Mouse (Mus musculus) brain, embryonic 14.5 days (tissue): ENCODE results near the gene Miox.

Source experiments
- CTCF ChIP-seq: fragments of 200-500 bp; IDR thresholded peaks from 2 replicates; pipeline ENCODE4 v1.5.1; 2012; ENCODE audit warnings: inconsistent platforms, mild to moderate bottlenecking, moderate library complexity, borderline replicate concordance; ENCODE audit not compliant: insufficient read depth, insufficient read length; ENCODE audit errors: extremely low read depth
- POLR2A ChIP-seq: fragments of 200-500 bp; IDR thresholded peaks from 2 replicates; pipeline ENCODE4 v1.6.1; 2012; ENCODE audit warnings: mild to moderate bottlenecking, inconsistent platforms, borderline replicate concordance; ENCODE audit not compliant: poor library complexity, insufficient read depth, insufficient read length, severe bottlenecking; ENCODE audit errors: extremely low read depth

DNA sequence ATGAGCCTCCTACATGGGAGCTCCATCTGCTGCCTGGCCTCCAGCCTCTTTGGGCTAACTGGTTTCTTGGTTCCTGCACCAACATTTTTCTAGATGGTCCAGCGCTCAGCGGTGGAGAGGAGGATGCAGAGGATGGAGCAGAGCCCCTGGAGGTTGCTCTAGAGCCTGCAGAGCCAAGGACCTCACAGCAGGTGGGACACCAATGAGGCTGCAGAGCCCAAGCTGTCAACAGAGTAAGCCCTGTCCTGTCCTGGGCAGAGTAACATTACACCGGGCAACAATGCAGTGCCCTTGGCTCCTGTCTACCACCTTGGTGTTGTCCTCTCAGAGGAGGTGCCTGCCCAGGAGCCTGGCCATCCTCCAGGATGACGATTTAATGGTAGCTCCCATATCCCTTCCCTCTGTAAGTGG, 30.9 kb downstream of the Miox start:
- TF ChIP-seq CTCF (no peak), POLR2A (no peak)
